Mouse (Mus musculus): Measurements from ENCODE around the gene H2-DMb1. TPM values are rescaled to one million over a fixed set of nuclear protein-coding genes. Genes with fewer than 3 reads are reported as not detected.

The H2-DMb1 gene
- polyA plus RNA-seq, 1 experiment from 2014 or later: 2.1 TPM

Other genes with a start within 250 kb of the H2-DMb1 start
- gene Platr17, start 247.9 kb upstream of the H2-DMb1 start, polyA plus RNA-seq (2016; fragmentation: Nextera tagmentation; extraction: Ambion mirVana): 0.30 TPM in 1 of 2 replicates, not detected in the other
- gene Daxx, start 243.7 kb upstream of the H2-DMb1 start, polyA plus RNA-seq (2016; fragmentation: Nextera tagmentation; extraction: Ambion mirVana): 55.5 and 61.2 TPM in 2 replicates
- gene Tapbp, start 237.2 kb upstream of the H2-DMb1 start, polyA plus RNA-seq (2016; fragmentation: Nextera tagmentation; extraction: Ambion mirVana): 23.9 and 27.6 TPM in 2 replicates
- gene Zbtb22, start 237.2 kb upstream of the H2-DMb1 start, polyA plus RNA-seq (2016; fragmentation: Nextera tagmentation; extraction: Ambion mirVana): 21.7 and 25.5 TPM in 2 replicates
- 63.1 and 64.1 TPM in 2 replicates for gene Rgl2, start 223.5 kb upstream of the H2-DMb1 start, polyA plus RNA-seq (2016; fragmentation: Nextera tagmentation; extraction: Ambion mirVana)
- 173 and 180 TPM in 2 replicates for gene Pfdn6, start 212.7 kb upstream of the H2-DMb1 start, polyA plus RNA-seq (2016; fragmentation: Nextera tagmentation; extraction: Ambion mirVana)
- gene Wdr46, start 212.4 kb upstream of the H2-DMb1 start, polyA plus RNA-seq (2016; fragmentation: Nextera tagmentation; extraction: Ambion mirVana): 37.1 and 38.8 TPM in 2 replicates
- 9.9 TPM in 2 replicates for gene B3galt4, start 201.6 kb upstream of the H2-DMb1 start, polyA plus RNA-seq (2016; fragmentation: Nextera tagmentation; extraction: Ambion mirVana)
- 65.0 and 65.9 TPM in 2 replicates for gene Vps52, start 197.3 kb upstream of the H2-DMb1 start, polyA plus RNA-seq (2016; fragmentation: Nextera tagmentation; extraction: Ambion mirVana)
- gene Rps18, start 197.1 kb upstream of the H2-DMb1 start, polyA plus RNA-seq (2016; fragmentation: Nextera tagmentation; extraction: Ambion mirVana): 834 and 931 TPM in 2 replicates
- gene H2-K1, start 152.7 kb upstream of the H2-DMb1 start, polyA plus RNA-seq (2016; fragmentation: Nextera tagmentation; extraction: Ambion mirVana): 13.8 and 16.6 TPM in 2 replicates
- 28.2 and 29.7 TPM in 2 replicates for gene Ring1, start 128.4 kb upstream of the H2-DMb1 start, polyA plus RNA-seq (2016; fragmentation: Nextera tagmentation; extraction: Ambion mirVana)
- 57.5 and 67.6 TPM in 2 replicates for gene H2-Ke6, start 125.0 kb upstream of the H2-DMb1 start, polyA plus RNA-seq (2016; fragmentation: Nextera tagmentation; extraction: Ambion mirVana)
- gene Slc39a7, start 121.4 kb upstream of the H2-DMb1 start, polyA plus RNA-seq (2016; fragmentation: Nextera tagmentation; extraction: Ambion mirVana): 179 and 187 TPM in 2 replicates
- 64.9 and 68.3 TPM in 2 replicates for gene Rxrb, start 121.3 kb upstream of the H2-DMb1 start, polyA plus RNA-seq (2016; fragmentation: Nextera tagmentation; extraction: Ambion mirVana)
- gene Col11a2, start 113.6 kb upstream of the H2-DMb1 start, polyA plus RNA-seq (2016; fragmentation: Nextera tagmentation; extraction: Ambion mirVana): 7.8 and 18.0 TPM in 2 replicates
- 0.29 and 0.39 TPM in 2 replicates for gene H2-Oa, start 60.7 kb upstream of the H2-DMb1 start, polyA plus RNA-seq (2016; fragmentation: Nextera tagmentation; extraction: Ambion mirVana)
- 13.1 and 14.2 TPM in 2 replicates for gene H2-DMa, start 33.5 kb upstream of the H2-DMb1 start, polyA plus RNA-seq (2016; fragmentation: Nextera tagmentation; extraction: Ambion mirVana)
- gene Brd2, start 30.4 kb upstream of the H2-DMb1 start, polyA plus RNA-seq (2016; fragmentation: Nextera tagmentation; extraction: Ambion mirVana): 137 and 151 TPM in 2 replicates
- 0.21 TPM in 1 of 2 replicates, not detected in the other for gene H2-DMb2, start 9.8 kb upstream of the H2-DMb1 start, polyA plus RNA-seq (2016; fragmentation: Nextera tagmentation; extraction: Ambion mirVana)
- 1.8 and 2.2 TPM in 2 replicates for gene Tap1, start 34.5 kb downstream of the H2-DMb1 start, polyA plus RNA-seq (2016; fragmentation: Nextera tagmentation; extraction: Ambion mirVana)
- 1.0 TPM in 2 replicates for gene Psmb9, start 34.7 kb downstream of the H2-DMb1 start, polyA plus RNA-seq (2016; fragmentation: Nextera tagmentation; extraction: Ambion mirVana)
- gene Psmb8, start 44.6 kb downstream of the H2-DMb1 start, polyA plus RNA-seq (2016; fragmentation: Nextera tagmentation; extraction: Ambion mirVana): 1.8 and 2.9 TPM in 2 replicates
- 1.3 and 1.4 TPM in 2 replicates for gene Tap2, start 50.5 kb downstream of the H2-DMb1 start, polyA plus RNA-seq (2016; fragmentation: Nextera tagmentation; extraction: Ambion mirVana)
- gene H2-Ob, start 85.8 kb downstream of the H2-DMb1 start, polyA plus RNA-seq (2016; fragmentation: Nextera tagmentation; extraction: Ambion mirVana): not detected in 2 replicates
- 1.5 and 1.7 TPM in 2 replicates for gene H2-Ab1, start 104.6 kb downstream of the H2-DMb1 start, polyA plus RNA-seq (2016; fragmentation: Nextera tagmentation; extraction: Ambion mirVana)
- 0.19 TPM in 1 of 2 replicates, not detected in the other for gene H2-Aa, start 134.8 kb downstream of the H2-DMb1 start, polyA plus RNA-seq (2016; fragmentation: Nextera tagmentation; extraction: Ambion mirVana)
- gene H2-Eb1, start 152.8 kb downstream of the H2-DMb1 start, polyA plus RNA-seq (2016; fragmentation: Nextera tagmentation; extraction: Ambion mirVana): 1.5 and 1.7 TPM in 2 replicates
- gene H2-Eb2, start 172.6 kb downstream of the H2-DMb1 start, polyA plus RNA-seq (2016; fragmentation: Nextera tagmentation; extraction: Ambion mirVana): 0.06 TPM in 1 of 2 replicates, not detected in the other
- gene Btnl2, start 201.8 kb downstream of the H2-DMb1 start, polyA plus RNA-seq (2016; fragmentation: Nextera tagmentation; extraction: Ambion mirVana): not detected in 2 replicates
- not detected in 2 replicates for gene Btnl1, start 224.1 kb downstream of the H2-DMb1 start, polyA plus RNA-seq (2016; fragmentation: Nextera tagmentation; extraction: Ambion mirVana)
- gene BC051142, start 245.7 kb downstream of the H2-DMb1 start, polyA plus RNA-seq (2016; fragmentation: Nextera tagmentation; extraction: Ambion mirVana): 1.9 and 2.5 TPM in 2 replicates